Mouse (Mus musculus): ENCODE data around the gene Tacc2. TPM values are rescaled to one million over a fixed set of nuclear protein-coding genes. Genes with fewer than 3 reads are reported as not detected.

Gene Tacc2
- total RNA-seq (2023): 1 to 10 TPM; 2.4 to 4.8 TPM

GRCm38 (mm10) chr7:130577388-130578003 lies at the start of gene Tacc2:
Gene Tacc2, plus strand, starts transcription at chr7:130577438.

GRCm38 (mm10) chr7:130572821-130573220 lies 4.4 kb upstream of the Tacc2 start, which contains the start of gene Nsmce4a:
Gene Nsmce4a, minus strand, starts transcription at chr7:130573118.

GRCm38 (mm10) chr7:130773914-130774630 lies 196.8 kb downstream of the Tacc2 start, which contains the start of gene Btbd16:
Gene Btbd16, plus strand, starts transcription at chr7:130774069.

Other genes starting within 250 kb of the Tacc2 start
- 10 to 100 TPM; 35.6 to 37.0 TPM for gene Ate1, start 57.1 kb upstream of the Tacc2 start, total RNA-seq (2023)
- gene Nsmce4a, start 4.3 kb upstream of the Tacc2 start, total RNA-seq (2023): 10 to 100 TPM; 60.8 to 66.4 TPM
- gene Btbd16, start 196.6 kb downstream of the Tacc2 start, total RNA-seq (2023): not detected